Mouse (Mus musculus) T-cell, adult 66 days (primary cell): Measurements from ENCODE around the gene Selenom. TPM values are rescaled to one million over a fixed set of nuclear protein-coding genes. Genes with fewer than 3 reads are reported as not detected.

Experiments used
- total RNA-seq, 2 experiments: library from RNA; stranded (reverse); gene quantifications; 3 replicates in 1 of 2; 4 replicates in 1 of 2; pipeline ENCODE4 v1.2.4; 2023

Selenom gene
- total RNA-seq: under 1 TPM in 1 of 2 experiments, not detected in 1; 0.41 TPM

GRCm38 (mm10) chr11:3514529-3515054, at the start of gene Selenom:
TSS of gene Selenom (plus strand) at chr11:3514684.

GRCm38 (mm10) chr11:3487952-3488570, 26.4 kb upstream of the Selenom start, which contains the start of gene Pla2g3:
TSS of gene Pla2g3 (plus strand) at chr11:3488284.

GRCm38 (mm10) chr11:3540451-3541085, 26.1 kb downstream of the Selenom start, which contains the start of gene Smtn:
TSS of gene Smtn (minus strand) at chr11:3540612.

Other genes starting within 250 kb of the Selenom start
- 10 to 100 TPM; 67.6 to 77.4 TPM for gene Drg1, start 248.3 kb upstream of the Selenom start, total RNA-seq
- gene Patz1, start 225.8 kb upstream of the Selenom start, total RNA-seq: 10 to 100 TPM; 87.2 to 87.9 TPM
- gene Pik3ip1, start 184.3 kb upstream of the Selenom start, total RNA-seq: 100 to 1,000 TPM; 288 to 304 TPM
- gene Limk2, start 105.5 kb upstream of the Selenom start, total RNA-seq: 100 to 1,000 TPM; 123 to 131 TPM
- gene Rnf185, start 62.3 kb upstream of the Selenom start, total RNA-seq: 10 to 100 TPM; 13.0 to 18.8 TPM
- under 1 TPM in 1 of 2 experiments, not detected in 1; 0.29 TPM for gene Pla2g3, start 26.4 kb upstream of the Selenom start, total RNA-seq
- gene Inpp5j, start 9.9 kb upstream of the Selenom start, total RNA-seq: not detected
- gene Smtn, start 25.9 kb downstream of the Selenom start, total RNA-seq: 1 to 10 TPM; 1.1 to 1.2 TPM
- 10 to 100 TPM; 54.1 to 59.9 TPM for gene Morc2a, start 134.5 kb downstream of the Selenom start, total RNA-seq